Mouse (Mus musculus) E14TG2a.4 (cell line): ENCODE measurements at regions not wholly inside any gene's neighbourhood (a gene's known extent, or its start where the extent isn't known, plus 50 kb on each side); places are given as distances from the start of the nearest gene placed in this dataset.

Source experiments
- CTCF ChIP-seq: conservative IDR thresholded peaks from 2 replicates; pipeline ENCODE4 v1.5.1; 2014; ENCODE audit warnings: low read length
- NANOG ChIP-seq: IDR thresholded peaks from 2 replicates; pipeline ENCODE4 v1.6.1; 2014; ENCODE audit warnings: borderline replicate concordance, low read length, mixed read lengths

GRCm38 (mm10) chr10:87753483-87753882 lies 104.6 kb upstream of the Igf1 start:
- TF ChIP-seq CTCF (no peak), NANOG (no peak)
